Mouse (Mus musculus): ENCODE data around the gene Gm15107. TPM values are rescaled to one million over a fixed set of nuclear protein-coding genes. Genes with fewer than 3 reads are reported as not detected.

Gm15107 gene
- polyA plus RNA-seq (2015; fragmentation: Nextera tagmentation; extraction: Ambion mirVana): not detected in 2 replicates

GRCm38 (mm10) chrX:148180424-148180823 is at the start of gene Gm15107:
Gene Gm15107 (plus strand): TSS chrX:148180724.

Other genes starting within 250 kb of the Gm15107 start
- not detected in 2 replicates for gene Gm15080, start 187.7 kb upstream of the Gm15107 start, polyA plus RNA-seq (2015; fragmentation: Nextera tagmentation; extraction: Ambion mirVana)